Mouse (Mus musculus) testis, adult 2 months (tissue): Measurements from ENCODE around the gene Kctd6. TPM values are rescaled to one million over a fixed set of nuclear protein-coding genes. Genes with fewer than 3 reads are reported as not detected.

Experiments used
- H3K27ac ChIP-seq: fragments of 200-500 bp; 2 replicates; pipeline ENCODE4 v1.5.1; 2012; ENCODE audit warnings: low read depth, low read length; ENCODE audit not compliant: control insufficient read depth, insufficient read depth
- H3K27me3 ChIP-seq: fragments of 200-500 bp; 2 replicates; pipeline ENCODE4 v1.6.1; 2012; ENCODE audit warnings: mild to moderate bottlenecking, low read length, moderate library complexity; ENCODE audit not compliant: control insufficient read depth, insufficient read depth
- H3K36me3 ChIP-seq: fragments of 200-500 bp; 2 replicates; pipeline ENCODE4 v1.6.1; 2012; ENCODE audit warnings: mild to moderate bottlenecking, low read length; ENCODE audit not compliant: control insufficient read depth, insufficient read depth
- H3K4me1 ChIP-seq: fragments of 200-500 bp; 2 replicates; pipeline ENCODE4 v1.6.1; 2012; ENCODE audit warnings: low read length; ENCODE audit not compliant: control insufficient read depth, insufficient read depth
- H3K4me3 ChIP-seq: fragments of 200-500 bp; 2 replicates; pipeline ENCODE4 v1.5.1; 2012; ENCODE audit warnings: low read depth, mild to moderate bottlenecking, low read length, moderate library complexity, mixed read lengths; ENCODE audit not compliant: control insufficient read depth
- CTCF ChIP-seq: fragments of 200-500 bp; IDR thresholded peaks from 2 replicates; pipeline ENCODE4 v1.5.1; 2012; ENCODE audit warnings: low read depth, mild to moderate bottlenecking, inconsistent platforms, low read length, moderate library complexity; ENCODE audit not compliant: control insufficient read depth, insufficient read depth, insufficient replicate concordance
- POLR2A ChIP-seq: fragments of 200-500 bp; IDR thresholded peaks from 2 replicates; pipeline ENCODE4 v1.6.1; 2012; ENCODE audit warnings: low read depth, mild to moderate bottlenecking, inconsistent platforms, low read length, moderate library complexity; ENCODE audit not compliant: control insufficient read depth
- polyA plus RNA-seq: library from polyadenylated mRNA; depleted of rRNA; stranded (reverse); fragments of >200 nt; gene quantifications from 2 replicates; pipeline ENCODE4 v1.2.3, GENCODE M21; 2012

Gene Kctd6
- polyA plus RNA-seq, 1 experiment: 2.8 TPM

GRCm38 (mm10) chr14:8180371-8181035 lies 33.4 kb upstream of the Kctd6 start:
- Histone ChIP-seq H3K4me1 (no peaks in the 10 kb centered on the region; the same call in 1 of the 2 replicates), H3K27me3 (no peaks in the 10 kb centered on the region), H3K4me3 (no peak overlapping the region), H3K36me3 (no peaks in the 10 kb centered on the region), H3K27ac (no peak overlapping the region)
- TF ChIP-seq POLR2A: no peak
- TF ChIP-seq CTCF: no peak

- TF ChIP-seq CTCF (peak; percentile 55; the same call in 1 of the 2 replicates), POLR2A (no peak)
- Histone ChIP-seq H3K36me3 (no peaks in the 10 kb centered on the region), H3K4me3 (no peak overlapping the region), H3K27ac (no peak overlapping the region), H3K4me1 (peaks cover 2% of the 10 kb centered on the region; the same call in 1 of the 2 replicates), H3K27me3 (no peaks in the 10 kb centered on the region)
Measured at GRCm38 (mm10) chr14:8183330-8183729, 30.6 kb upstream of the Kctd6 start.

- no peak overlapping the region for H3K4me3 ChIP-seq
- H3K27ac ChIP-seq: peak overlapping the region; percentile 62
- H3K36me3 ChIP-seq: no peaks in the 10 kb centered on the region
- TF ChIP-seq POLR2A: no peak
- TF ChIP-seq CTCF: no peak
- H3K4me1 ChIP-seq: peaks cover 2% of the 10 kb centered on the region; the same call in 1 of the 2 replicates
- no peaks in the 10 kb centered on the region for H3K27me3 ChIP-seq
Measured at GRCm38 (mm10) chr14:8186278-8187045, 27.5 kb upstream of the Kctd6 start.

DNA sequence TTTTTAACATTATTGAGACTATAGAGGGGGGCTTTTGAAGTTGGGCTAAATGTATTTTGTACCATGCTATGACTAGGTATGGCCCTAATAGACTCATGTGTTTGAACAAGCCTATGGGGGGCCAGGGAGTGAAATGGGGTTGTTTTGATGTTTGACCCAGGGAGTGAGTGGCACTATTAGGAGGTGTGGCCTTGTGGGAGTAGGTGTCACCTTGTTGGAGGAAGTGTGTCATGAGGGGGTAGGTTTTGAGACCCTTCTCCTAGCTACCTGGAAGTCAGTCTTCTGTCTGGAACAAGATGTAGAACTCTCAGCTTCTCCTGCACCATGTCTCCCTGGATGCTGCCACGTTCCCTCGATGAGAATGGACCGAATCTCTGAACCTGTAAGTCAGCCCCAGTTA lies 23.4 kb upstream of the Kctd6 start:
- Histone ChIP-seq H3K4me1 (peaks cover 2% of the 10 kb centered on the region; the same call in 1 of the 2 replicates), H3K4me3 (no peak overlapping the region), H3K27ac (no peak overlapping the region), H3K27me3 (no peaks in the 10 kb centered on the region), H3K36me3 (no peaks in the 10 kb centered on the region)
- no peak for TF ChIP-seq POLR2A
- TF ChIP-seq CTCF: no peak

DNA sequence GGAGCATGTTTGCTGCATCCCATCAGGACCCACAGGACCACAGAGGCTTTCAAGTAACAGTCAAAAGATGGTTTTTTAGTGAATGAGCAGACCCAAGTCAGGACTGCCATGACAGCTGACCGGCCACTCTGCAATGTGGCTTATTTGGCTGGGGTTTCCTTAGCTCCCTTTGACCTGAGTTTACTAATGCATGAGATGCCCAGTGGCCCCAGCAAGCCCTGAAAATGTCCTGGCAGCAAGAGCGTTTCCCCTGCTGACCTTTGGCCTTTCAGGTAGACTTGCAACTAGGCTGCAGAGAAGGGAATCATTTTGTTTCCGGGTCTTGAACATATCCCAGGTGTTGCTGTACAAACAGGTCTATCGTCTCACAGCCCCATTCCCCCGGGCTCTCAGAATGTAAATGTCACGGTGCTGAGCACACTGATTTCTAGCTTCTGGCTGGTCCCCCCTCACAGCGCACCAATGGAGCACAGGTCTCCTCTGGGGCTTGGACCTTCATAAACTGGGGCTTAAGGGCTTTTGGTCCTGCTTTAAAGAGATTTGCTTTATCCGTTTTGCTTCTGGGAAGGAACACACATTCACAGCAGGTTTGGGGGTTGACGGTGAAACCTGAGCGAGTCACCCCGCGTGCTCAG lies 22.5 kb upstream of the Kctd6 start:
- no peak overlapping the region for H3K4me3 ChIP-seq
- H3K4me1 ChIP-seq: peaks cover 2% of the 10 kb centered on the region; the same call in 1 of the 2 replicates
- no peaks in the 10 kb centered on the region for H3K36me3 ChIP-seq
- H3K27ac ChIP-seq: no peak overlapping the region
- H3K27me3 ChIP-seq: no peaks in the 10 kb centered on the region
- no peak for TF ChIP-seq POLR2A
- no peak for TF ChIP-seq CTCF

- H3K27me3 ChIP-seq: no peaks in the 10 kb centered on the region
- H3K36me3 ChIP-seq: no peaks in the 10 kb centered on the region
- H3K4me3 ChIP-seq: no peak overlapping the region
- TF ChIP-seq CTCF (no peak), POLR2A (no peak)
- no peaks in the 10 kb centered on the region for H3K4me1 ChIP-seq
- H3K27ac ChIP-seq: no peak overlapping the region
Measured at GRCm38 (mm10) chr14:8192727-8193126, 21.2 kb upstream of the Kctd6 start.

DNA sequence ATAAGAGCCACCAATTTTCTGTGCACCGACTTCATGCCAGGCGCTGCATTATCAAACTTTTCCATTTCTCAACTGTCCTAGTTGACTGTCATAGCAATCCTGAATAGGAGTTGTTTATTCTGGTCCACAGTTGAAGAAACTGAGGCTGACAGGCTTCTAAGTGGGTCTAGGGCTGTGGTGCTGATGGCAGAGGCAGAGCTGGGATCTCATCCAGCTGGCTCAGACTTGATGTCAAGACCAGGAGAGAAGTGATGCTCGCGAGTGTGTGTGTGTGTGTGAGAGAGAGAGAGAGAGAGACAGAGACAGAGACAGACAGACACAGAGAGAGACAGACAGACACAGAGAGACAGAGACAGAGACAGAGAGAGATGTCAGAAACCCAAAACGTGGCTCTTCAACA lies 13.2 kb upstream of the Kctd6 start:
- Histone ChIP-seq H3K27me3 (no peaks in the 10 kb centered on the region), H3K4me1 (no peaks in the 10 kb centered on the region), H3K36me3 (no peaks in the 10 kb centered on the region), H3K4me3 (no peak overlapping the region), H3K27ac (no peak overlapping the region)
- no peak for TF ChIP-seq POLR2A
- TF ChIP-seq CTCF: no peak
